Mouse (Mus musculus) stomach, embryonic 14.5 days (tissue): ENCODE data around the gene Cacna1h. TPM values are rescaled to one million over a fixed set of nuclear protein-coding genes. Genes with fewer than 3 reads are reported as not detected.

Experiments used
- ATAC-seq: fragments of 200-750 bp; cut with Nextera tagmentation; 2 replicates; pipeline ENCODE4 v1.8.0; 2017; ENCODE audit warnings: low read depth, moderate TSS enrichment; ENCODE audit not compliant: insufficient number of reproducible peaks, insufficient read depth, low FRiP score
- H3K27ac ChIP-seq: fragments of 300-500 bp; sonication (generic); 2 replicates; pipeline ENCODE4 v1.5.1; 2014; ENCODE audit warnings: mild to moderate bottlenecking, low read length, moderate library complexity, mixed read lengths
- H3K27me3 ChIP-seq: fragments of 300-500 bp; sonication (generic); 2 replicates; pipeline ENCODE4 v1.6.1; 2014; ENCODE audit warnings: low read length, control low read depth, mixed read lengths; ENCODE audit not compliant: control insufficient read depth, insufficient read depth
- H3K36me3 ChIP-seq: fragments of 300-500 bp; sonication (generic); 2 replicates; pipeline ENCODE4 v1.6.1; 2014; ENCODE audit warnings: mild to moderate bottlenecking, control low read depth, low read length, moderate library complexity, mixed read lengths; ENCODE audit not compliant: control insufficient read depth, insufficient read depth
- H3K4me1 ChIP-seq: fragments of 300-500 bp; sonication (generic); 2 replicates; pipeline ENCODE4 v1.6.1; 2014; ENCODE audit warnings: low read length, control low read depth, mixed read lengths; ENCODE audit not compliant: control insufficient read depth, insufficient read depth
- H3K4me2 ChIP-seq: fragments of 300-500 bp; sonication (generic); replicated peaks from 2 replicates; pipeline ENCODE4 v1.6.1; 2014; ENCODE audit warnings: low read depth, low read length, control low read depth
- H3K4me3 ChIP-seq: fragments of 300-500 bp; sonication (generic); 2 replicates; pipeline ENCODE4 v1.5.1; 2014; ENCODE audit warnings: low read depth, low read length, control low read depth
- H3K9ac ChIP-seq: fragments of 300-500 bp; sonication (generic); replicated peaks from 2 replicates; pipeline ENCODE4 v1.6.1; 2014; ENCODE audit warnings: low read depth, mild to moderate bottlenecking, control low read depth, low read length, moderate library complexity, mixed read lengths
- H3K9me3 ChIP-seq: fragments of 300-500 bp; sonication (generic); 2 replicates; pipeline ENCODE4 v1.6.1; 2016; ENCODE audit warnings: low read depth, low read length, control low read depth; ENCODE audit not compliant: control insufficient read depth
- WGBS: fragments of 180-500 bp; shearing (Covaris S2); extraction: QIAGEN DNeasy Blood & Tissue Kit; methylation state at CpG from one replicate; pipeline ENCODE4 v1.1.7; 2014; 5-methylcytosine and 5-hydroxymethylcytosine counted together
- polyA plus RNA-seq: library from polyadenylated mRNA; unstranded; fragments of >200 nt; fragmentation: Nextera tagmentation; extraction: Ambion mirVana; gene quantifications from 2 replicates; pipeline ENCODE4 v1.2.1, GENCODE M21; 2014

Cacna1h gene
- polyA plus RNA-seq, 1 experiment from 2014 or later, result 6.6 TPM

GRCm38 (mm10) chr17:25401491-25401890 lies 32.1 kb downstream of the Cacna1h start:
- H3K36me3 ChIP-seq, result no peaks in the 10 kb centered on the region
- H3K27ac ChIP-seq, result no peak overlapping the region
- H3K4me3 ChIP-seq, result no peak overlapping the region
- no peaks in the 10 kb centered on the region for H3K9me3 ChIP-seq
- no peak overlapping the region for H3K4me2 ChIP-seq
- peaks cover 19% of the 10 kb centered on the region for H3K4me1 ChIP-seq
- ATAC-seq, result no peak
- WGBS, result 46% methylated on average over 4 of the region's 4 CpGs
- H3K27me3 ChIP-seq, result no peaks in the 10 kb centered on the region
- H3K9ac ChIP-seq, result no peak overlapping the region

DNA sequence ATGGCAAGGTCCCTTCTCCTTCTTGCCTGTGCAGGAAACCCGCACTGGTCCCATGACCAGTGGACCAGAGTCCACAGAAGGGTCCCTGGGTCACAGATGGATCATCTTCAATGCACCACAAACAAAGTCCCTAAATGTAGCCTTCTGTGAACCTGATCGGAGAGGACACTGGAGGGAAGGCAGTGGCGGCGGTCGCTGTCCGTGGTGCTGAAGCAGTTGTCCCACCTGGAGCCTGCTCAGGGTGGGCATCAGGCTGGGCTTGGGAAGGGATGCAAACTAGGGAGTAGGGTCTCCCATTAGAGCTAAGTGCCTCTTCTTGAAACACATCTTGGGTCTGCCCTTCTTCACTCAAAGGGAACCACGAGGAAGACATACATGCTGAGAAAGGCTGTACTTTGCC lies 33.1 kb downstream of the Cacna1h start:
- Histone ChIP-seq H3K4me1 (peaks cover 9% of the 10 kb centered on the region), H3K4me2 (no peak overlapping the region), H3K9ac (no peak overlapping the region), H3K9me3 (no peaks in the 10 kb centered on the region), H3K36me3 (no peaks in the 10 kb centered on the region), H3K4me3 (no peak overlapping the region), H3K27me3 (no peaks in the 10 kb centered on the region), H3K27ac (no peak overlapping the region)
- 7% methylated on average over 7 of the region's 7 CpGs for WGBS
- no peak for ATAC-seq

DNA sequence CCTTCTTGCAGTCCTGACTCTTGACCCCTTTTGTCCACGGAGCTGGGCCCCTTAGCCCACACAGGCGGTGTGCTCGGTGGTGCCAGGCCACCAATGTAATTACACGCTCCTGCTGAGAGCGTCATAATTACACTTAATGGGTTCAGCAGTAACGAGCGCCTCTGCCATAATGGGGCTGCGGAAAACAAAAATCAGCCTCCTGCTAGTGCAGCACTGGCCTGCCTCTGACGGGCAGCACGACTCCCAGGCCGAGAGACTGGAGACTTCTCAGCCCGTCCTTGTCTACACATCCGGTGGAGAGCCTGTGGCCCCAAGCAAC lies 35.1 kb downstream of the Cacna1h start:
- Histone ChIP-seq H3K36me3 (no peaks in the 10 kb centered on the region; the same call in 1 of the 2 replicates), H3K4me2 (no peak overlapping the region), H3K27ac (no peak overlapping the region; the same call in 1 of the 2 replicates), H3K27me3 (no peaks in the 10 kb centered on the region), H3K4me3 (no peak overlapping the region), H3K9me3 (no peaks in the 10 kb centered on the region), H3K4me1 (no peaks in the 10 kb centered on the region), H3K9ac (no peak overlapping the region)
- no peak for ATAC-seq
- 81% methylated on average over 13 of the region's 13 CpGs for WGBS

GRCm38 (mm10) chr17:25397804-25398519 lies 35.6 kb downstream of the Cacna1h start:
- Histone ChIP-seq H3K27me3 (no peaks in the 10 kb centered on the region), H3K9me3 (no peaks in the 10 kb centered on the region), H3K4me2 (no peak overlapping the region), H3K9ac (no peak overlapping the region), H3K36me3 (no peaks in the 10 kb centered on the region; the same call in 1 of the 2 replicates), H3K4me1 (no peaks in the 10 kb centered on the region), H3K4me3 (no peak overlapping the region), H3K27ac (no peak overlapping the region)
- ATAC-seq, result 0 out of 2 replicates have a peak, but pooled peaks have one; percentile 3
- 34% methylated on average over 14 of the region's 14 CpGs for WGBS

DNA sequence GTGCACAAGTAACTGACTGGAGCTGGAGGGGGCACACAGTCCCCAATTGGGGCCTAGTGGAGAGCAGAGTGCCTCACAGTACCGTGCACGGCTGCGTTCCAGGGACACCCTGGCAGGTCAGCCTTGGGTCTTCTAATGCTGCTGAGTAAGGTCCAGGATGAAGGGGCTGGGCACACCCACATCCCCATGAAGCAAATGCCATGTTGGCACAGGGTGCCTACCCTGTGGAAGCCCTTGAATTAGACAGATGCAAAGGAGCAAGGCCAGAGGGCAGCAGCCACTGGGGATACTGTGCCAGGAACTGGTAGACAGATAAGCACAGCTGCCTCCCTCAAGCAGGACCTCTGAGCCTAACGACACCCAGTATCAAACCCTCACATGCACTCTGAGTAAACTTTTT lies 39.1 kb downstream of the Cacna1h start:
- H3K36me3 ChIP-seq, result no peaks in the 10 kb centered on the region; the same call in 1 of the 2 replicates
- 78% methylated on average over 4 of the region's 4 CpGs for WGBS

DNA sequence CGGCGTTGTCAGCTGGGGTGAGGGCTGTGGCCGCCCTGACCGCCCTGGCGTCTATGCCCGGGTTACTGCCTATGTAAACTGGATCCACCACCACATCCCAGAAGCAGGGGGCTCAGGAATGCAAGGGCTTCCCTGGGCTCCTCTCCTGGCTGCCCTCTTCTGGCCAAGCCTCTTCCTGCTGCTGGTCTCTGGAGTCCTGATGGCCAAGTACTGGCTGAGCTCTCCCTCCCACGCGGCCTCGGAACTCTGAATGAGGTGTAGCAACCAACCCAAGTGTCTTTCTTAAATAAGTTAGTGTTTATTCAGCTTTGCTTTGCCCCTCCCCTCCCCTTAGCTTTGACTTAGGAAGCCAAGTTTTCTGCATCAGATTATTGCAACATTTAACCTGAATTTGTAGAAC lies 59.6 kb downstream of the Cacna1h start:
- H3K4me1 ChIP-seq, result no peaks in the 10 kb centered on the region
- WGBS, result 29% methylated on average over 9 of the region's 9 CpGs
- H3K36me3 ChIP-seq, result peaks cover 4% of the 10 kb centered on the region; the same call in 1 of the 2 replicates
- no peak overlapping the region for H3K27ac ChIP-seq
- H3K27me3 ChIP-seq, result no peaks in the 10 kb centered on the region
- no peak overlapping the region for H3K4me2 ChIP-seq
- H3K9me3 ChIP-seq, result no peaks in the 10 kb centered on the region
- H3K4me3 ChIP-seq, result no peak overlapping the region
- ATAC-seq, result no peak
- no peak overlapping the region for H3K9ac ChIP-seq

More for the DNA sequence above, 39.1 kb downstream of the Cacna1h start:
- Histone ChIP-seq H3K4me3 (no peak overlapping the region), H3K27ac (no peak overlapping the region), H3K4me1 (no peaks in the 10 kb centered on the region), H3K27me3 (no peaks in the 10 kb centered on the region), H3K4me2 (no peak overlapping the region), H3K9me3 (no peaks in the 10 kb centered on the region), H3K9ac (no peak overlapping the region)
- no peak for ATAC-seq

GRCm38 (mm10) chr17:25372491-25372890 lies 61.1 kb downstream of the Cacna1h start:
- H3K27ac ChIP-seq, result no peak overlapping the region
- no peak; the same call in 1 of the 2 replicates for ATAC-seq
- H3K4me2 ChIP-seq, result no peak overlapping the region
- no peaks in the 10 kb centered on the region for H3K4me1 ChIP-seq
- peaks cover 4% of the 10 kb centered on the region; the same call in 1 of the 2 replicates for H3K36me3 ChIP-seq
- H3K4me3 ChIP-seq, result no peak overlapping the region
- WGBS, result 72% methylated on average over 8 of the region's 8 CpGs
- H3K27me3 ChIP-seq, result no peaks in the 10 kb centered on the region
- H3K9ac ChIP-seq, result no peak overlapping the region
- no peaks in the 10 kb centered on the region for H3K9me3 ChIP-seq

DNA sequence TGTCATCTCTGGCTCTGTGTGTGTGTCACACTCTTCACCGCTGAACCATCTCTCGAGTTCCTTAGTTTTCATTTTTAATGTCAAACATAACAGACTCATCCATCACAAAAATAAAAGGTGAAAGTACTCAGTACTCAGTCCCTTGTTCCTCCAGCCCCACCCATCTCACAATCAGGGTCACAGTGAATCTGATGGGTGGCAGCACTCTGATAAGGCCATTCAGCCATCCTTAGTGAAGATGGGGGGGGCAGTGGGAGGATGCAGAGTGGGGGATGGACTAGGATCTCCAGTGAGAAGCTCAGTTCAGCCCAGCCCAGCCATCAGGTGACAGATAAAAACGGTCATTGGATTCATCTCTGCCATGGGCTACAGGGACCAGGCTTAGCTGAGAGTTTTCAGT lies 64.6 kb downstream of the Cacna1h start, which contains the start of gene Tpsg1:
TSS of gene Tpsg1 (plus strand) at position 301 of the 400 bp plus-strand sequence.
- Histone ChIP-seq H3K4me2 (no peak within 1 kb of the TSS), H3K4me3 (no peak within 1 kb of the TSS), H3K27me3 (no peaks in the 10 kb centered on the region), H3K36me3 (no peaks in the 10 kb centered on the region), H3K9me3 (no peaks in the 10 kb centered on the region), H3K9ac (no peak within 1 kb of the TSS), H3K27ac (no peak within 1 kb of the TSS), H3K4me1 (no peaks in the 10 kb centered on the region)
- ATAC-seq, result no peak
- WGBS, result 73% methylated on average over 3 of the region's 3 CpGs

DNA sequence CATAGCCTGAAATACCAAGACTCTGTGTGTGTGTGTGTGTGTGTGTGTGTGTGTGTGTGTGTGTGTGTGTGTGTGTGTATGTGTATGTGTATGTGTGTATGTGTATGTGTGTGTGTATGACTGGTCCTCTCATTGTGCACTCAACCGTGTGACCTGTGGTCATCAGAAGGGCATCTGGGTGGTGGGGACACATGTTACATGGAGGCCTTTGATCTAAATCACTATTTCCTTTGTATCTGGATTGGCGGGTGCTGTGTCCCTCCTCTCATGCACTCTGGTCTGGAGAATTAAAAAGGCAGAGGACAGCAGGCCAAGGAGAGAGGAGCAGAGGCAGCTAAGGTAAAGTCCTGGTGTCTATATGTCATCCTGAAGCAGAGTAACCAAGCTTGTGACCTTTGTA lies 67.6 kb downstream of the Cacna1h start, which contains the start of gene Tpsb2:
TSS of gene Tpsb2 (plus strand) at position 301 of the 400 bp plus-strand sequence.
- Histone ChIP-seq H3K27ac (no peak within 1 kb of the TSS), H3K36me3 (no peaks in the 10 kb centered on the region), H3K9ac (no peak within 1 kb of the TSS), H3K4me2 (no peak within 1 kb of the TSS), H3K4me1 (no peaks in the 10 kb centered on the region), H3K27me3 (no peaks in the 10 kb centered on the region), H3K9me3 (no peaks in the 10 kb centered on the region), H3K4me3 (no peak within 1 kb of the TSS)
- no peak for ATAC-seq
- WGBS, result 61% methylated on average over 2 of the region's 2 CpGs
